Mouse (Mus musculus): ENCODE data around the gene Mrpl38. TPM values are rescaled to one million over a fixed set of nuclear protein-coding genes. Genes with fewer than 3 reads are reported as not detected.

The Mrpl38 gene
- total RNA-seq, 2 experiments from 2014 or later = 48.4 to 52.9 TPM

GRCm38 (mm10) chr11:116111067-116111466 lies 27.6 kb downstream of the Mrpl38 start:
- no peak for DNase-seq (ENCODE audit: low spot score)

- no peak for DNase-seq (ENCODE audit: low spot score)
Observed at GRCm38 (mm10) chr11:116110540-116110939, 28.1 kb downstream of the Mrpl38 start.

- DNase-seq (ENCODE audit: low spot score) = peak; percentile 84
Observed at GRCm38 (mm10) chr11:116110131-116110530, 28.5 kb downstream of the Mrpl38 start.

GRCm38 (mm10) chr11:116109441-116110081 lies 29.1 kb downstream of the Mrpl38 start:
- no peak for DNase-seq (ENCODE audit: low spot score)

GRCm38 (mm10) chr11:116108464-116109137 lies 30.1 kb downstream of the Mrpl38 start:
- DNase-seq (ENCODE audit: low spot score) = peak; percentile 81

GRCm38 (mm10) chr11:116107777-116108285 lies 30.8 kb downstream of the Mrpl38 start:
- DNase-seq (ENCODE audit: low spot score) = no peak

- no peak for DNase-seq (ENCODE audit: low spot score)
Observed at GRCm38 (mm10) chr11:116106963-116107776, 31.5 kb downstream of the Mrpl38 start.

- DNase-seq (ENCODE audit: low spot score) = no peak
Observed at GRCm38 (mm10) chr11:116106154-116106962, 32.3 kb downstream of the Mrpl38 start.

- DNase-seq (ENCODE audit: low spot score) = no peak
Observed at GRCm38 (mm10) chr11:116105065-116105464, 33.6 kb downstream of the Mrpl38 start.

- peak; percentile 75 for DNase-seq (ENCODE audit: low spot score)
Observed at GRCm38 (mm10) chr11:116104006-116104646, 34.5 kb downstream of the Mrpl38 start.

GRCm38 (mm10) chr11:116103572-116103971 lies 35.1 kb downstream of the Mrpl38 start:
- DNase-seq (ENCODE audit: low spot score) = no peak

- DNase-seq (ENCODE audit: low spot score) = no peak
Observed at GRCm38 (mm10) chr11:116102472-116102871, 36.2 kb downstream of the Mrpl38 start.

- peak; percentile 55 for DNase-seq (ENCODE audit: low spot score)
Observed at GRCm38 (mm10) chr11:116101931-116102381, 36.7 kb downstream of the Mrpl38 start.

GRCm38 (mm10) chr11:116100839-116101238 lies 37.8 kb downstream of the Mrpl38 start:
- DNase-seq (ENCODE audit: low spot score) = no peak

- DNase-seq (ENCODE audit: low spot score) = peak; percentile 91
Observed at GRCm38 (mm10) chr11:116100385-116100784, 38.3 kb downstream of the Mrpl38 start.

GRCm38 (mm10) chr11:116099462-116099861 lies 39.2 kb downstream of the Mrpl38 start:
- no peak for DNase-seq (ENCODE audit: low spot score)

- DNase-seq (ENCODE audit: low spot score) = no peak
Observed at GRCm38 (mm10) chr11:116098711-116099460, 39.8 kb downstream of the Mrpl38 start.

- DNase-seq (ENCODE audit: low spot score) = no peak
Observed at GRCm38 (mm10) chr11:116096213-116097108, 42.2 kb downstream of the Mrpl38 start.

- peak; percentile 54 for DNase-seq (ENCODE audit: low spot score)
Observed at GRCm38 (mm10) chr11:116095573-116095972, 43.1 kb downstream of the Mrpl38 start.
